Mouse (Mus musculus): ENCODE measurements around the gene Engase.
A peak's percentile ranks its signal among the peaks of the same experiment; 100 is the strongest.

Gene Engase

DNA sequence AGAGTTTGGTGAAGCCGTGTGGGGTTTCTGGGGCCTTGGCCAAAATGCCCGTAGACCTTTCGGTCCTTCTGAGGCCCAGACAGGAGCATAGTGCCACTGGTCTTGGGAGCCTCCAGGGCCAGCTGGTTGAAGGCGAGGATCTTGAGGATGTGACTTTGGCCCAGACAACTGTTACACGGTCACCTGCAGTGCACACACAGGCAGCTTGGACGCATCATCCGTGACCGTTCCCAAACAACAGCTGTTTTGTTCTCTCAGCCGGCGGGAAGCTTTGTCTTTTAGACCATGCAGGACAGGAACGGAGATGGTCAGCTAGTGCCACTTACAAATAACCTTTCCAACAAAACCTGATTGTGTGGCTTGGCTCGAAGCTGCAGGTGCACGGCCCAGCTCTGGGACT, 5.0 kb upstream of the Engase start:
- TF ChIP-seq GATA4 (IDR thresholded peaks at IDR 0.05; ENCODE audit: insufficient replicate concordance, low read length), result no peak

DNA sequence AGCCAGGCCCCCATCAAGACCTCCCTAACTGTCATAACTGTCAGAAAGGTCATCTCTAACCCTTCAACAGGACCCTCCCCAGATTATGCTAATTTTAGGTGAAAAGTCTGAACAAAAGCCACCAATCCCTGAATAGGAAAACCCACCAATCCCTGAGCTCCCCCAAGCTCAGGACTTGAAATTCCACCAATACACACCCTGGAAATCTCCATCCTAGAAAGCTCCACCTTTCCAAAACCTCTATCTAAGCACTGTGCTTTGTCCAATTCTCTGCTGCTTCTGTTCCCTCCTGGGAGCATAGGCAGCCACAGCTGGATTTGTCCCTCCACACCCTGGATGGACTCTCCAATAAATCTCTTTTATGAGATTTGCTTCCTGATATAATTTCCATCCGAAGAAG, 3.5 kb upstream of the Engase start:
- no peak for TF ChIP-seq GATA4 (IDR thresholded peaks at IDR 0.05; ENCODE audit: insufficient replicate concordance, low read length)

DNA sequence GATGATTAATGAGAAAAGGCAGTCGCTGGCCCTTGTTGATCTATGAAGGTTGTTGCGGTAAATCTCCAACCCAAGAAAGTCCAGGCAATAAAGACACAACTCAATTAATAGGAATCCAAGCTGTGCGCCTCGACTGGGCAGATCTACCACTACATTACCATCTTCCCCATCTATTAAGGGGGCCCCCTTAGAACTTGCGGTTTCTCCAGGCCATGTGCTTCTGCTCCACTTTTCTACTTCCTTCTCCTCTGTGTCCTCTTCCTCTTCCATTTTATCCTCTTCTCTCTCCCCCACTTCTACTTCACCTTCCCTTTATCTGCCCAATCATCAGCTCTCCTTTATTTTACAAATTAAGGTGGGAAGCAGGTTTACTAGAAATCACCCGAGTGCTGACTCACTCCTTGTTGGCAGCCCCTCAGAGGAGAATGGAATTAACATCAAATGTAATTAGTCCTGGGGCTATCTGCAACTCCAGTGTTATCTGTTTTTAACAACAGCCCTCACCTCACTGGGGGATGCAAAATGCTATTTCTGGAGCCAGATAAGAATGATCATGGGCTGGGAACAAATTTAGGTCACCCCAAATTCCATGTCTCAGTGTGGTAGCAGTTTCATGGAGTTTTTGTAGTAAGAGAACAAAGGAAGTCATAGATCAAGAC, 2.7 kb upstream of the Engase start:
- no peak for TF ChIP-seq GATA4 (IDR thresholded peaks at IDR 0.05; ENCODE audit: insufficient replicate concordance, low read length)

DNA sequence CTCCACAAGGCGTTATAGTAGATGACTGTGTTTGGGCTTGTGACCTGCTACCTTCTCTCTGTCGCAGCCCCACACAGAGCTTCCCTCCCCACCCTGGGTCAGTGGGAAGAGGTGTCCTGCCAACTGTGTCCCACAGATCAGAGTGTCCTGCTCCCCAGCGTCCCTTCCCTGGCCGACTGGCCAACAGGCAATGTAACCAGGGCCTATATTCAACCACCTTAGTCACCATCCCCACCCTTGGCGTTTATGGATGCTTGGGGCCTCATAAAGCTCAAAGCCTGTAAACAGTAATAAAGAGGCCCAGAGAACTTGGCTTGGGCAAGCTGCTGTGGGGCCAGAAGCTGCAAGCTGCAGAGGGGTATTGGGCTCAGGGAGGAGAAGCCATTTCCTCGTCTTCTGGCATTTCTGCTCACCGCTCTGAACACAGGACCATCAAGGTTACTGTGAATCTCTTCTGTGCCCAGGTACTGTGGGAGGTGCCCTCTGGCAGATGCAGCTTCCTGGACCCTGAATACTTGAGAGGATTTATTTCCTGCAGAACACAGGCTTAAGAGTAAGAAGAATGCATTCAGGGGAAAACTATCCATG, 1.0 kb upstream of the Engase start:
- no peak for TF ChIP-seq GATA4 (IDR thresholded peaks at IDR 0.05; ENCODE audit: insufficient replicate concordance, low read length)

DNA sequence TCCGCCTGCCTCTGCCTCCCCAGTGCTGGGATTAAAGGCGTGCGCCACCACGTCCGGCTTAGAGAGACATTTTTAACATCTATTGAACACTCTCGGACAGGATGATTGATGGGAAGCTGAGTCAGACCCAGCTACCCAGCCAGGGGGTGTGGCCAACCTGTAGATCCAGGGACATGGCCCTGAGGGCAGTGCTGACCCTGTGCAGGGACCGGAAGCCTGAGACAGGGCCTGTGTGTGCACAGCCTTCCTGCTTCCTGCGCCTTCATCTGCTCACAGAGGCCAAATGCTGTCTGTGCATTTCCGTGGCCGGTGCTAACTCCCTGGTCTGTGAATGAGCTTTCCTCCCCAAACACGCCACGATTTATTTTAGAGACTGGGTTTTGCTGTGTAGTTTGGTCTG, 3.1 kb downstream of the Engase start:
- TF ChIP-seq GATA4 (IDR thresholded peaks at IDR 0.05; ENCODE audit: insufficient replicate concordance, low read length), result peak; percentile 38; the same call in 1 of the 2 replicates

DNA sequence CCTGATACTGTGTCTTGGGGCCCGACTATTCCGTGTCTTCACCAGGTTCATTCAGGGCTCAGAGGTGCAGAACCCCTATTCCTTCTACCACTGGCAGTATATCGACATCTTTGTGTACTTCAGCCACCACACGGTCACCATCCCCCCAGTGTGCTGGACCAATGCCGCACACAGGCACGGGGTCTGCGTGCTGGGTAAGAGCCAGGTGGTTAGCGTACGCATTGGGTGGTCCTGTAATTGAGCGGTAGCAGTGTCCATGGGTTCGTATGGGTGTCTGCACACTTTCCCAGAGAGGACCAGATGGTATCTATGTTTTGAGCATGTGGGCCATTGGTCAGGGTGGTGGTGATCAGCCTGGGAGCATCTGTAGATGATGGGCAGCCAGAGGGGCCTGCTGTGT, 4.6 kb downstream of the Engase start:
- TF ChIP-seq GATA4 (IDR thresholded peaks at IDR 0.05; ENCODE audit: insufficient replicate concordance, low read length), result no peak

DNA sequence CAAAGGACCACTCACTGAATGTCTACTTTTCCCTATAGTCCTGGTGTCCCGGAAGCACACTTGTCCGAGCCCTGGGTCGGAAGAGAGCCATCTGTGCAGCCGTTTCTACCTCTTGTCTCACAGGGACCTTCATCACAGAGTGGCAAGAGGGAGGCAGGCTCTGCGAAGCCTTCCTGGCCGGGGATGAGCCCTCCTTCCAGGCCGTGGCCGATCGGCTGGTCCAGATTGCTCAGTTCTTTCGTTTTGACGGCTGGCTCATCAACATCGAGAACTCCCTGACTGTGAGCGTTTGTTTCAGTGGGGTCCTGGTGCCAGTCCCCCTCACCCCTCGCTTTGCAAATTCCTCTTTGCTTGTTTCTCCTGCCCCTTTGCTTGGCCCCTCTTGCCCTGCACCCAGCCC, 5.1 kb downstream of the Engase start:
- no peak for TF ChIP-seq GATA4 (IDR thresholded peaks at IDR 0.05; ENCODE audit: insufficient replicate concordance, low read length)

DNA sequence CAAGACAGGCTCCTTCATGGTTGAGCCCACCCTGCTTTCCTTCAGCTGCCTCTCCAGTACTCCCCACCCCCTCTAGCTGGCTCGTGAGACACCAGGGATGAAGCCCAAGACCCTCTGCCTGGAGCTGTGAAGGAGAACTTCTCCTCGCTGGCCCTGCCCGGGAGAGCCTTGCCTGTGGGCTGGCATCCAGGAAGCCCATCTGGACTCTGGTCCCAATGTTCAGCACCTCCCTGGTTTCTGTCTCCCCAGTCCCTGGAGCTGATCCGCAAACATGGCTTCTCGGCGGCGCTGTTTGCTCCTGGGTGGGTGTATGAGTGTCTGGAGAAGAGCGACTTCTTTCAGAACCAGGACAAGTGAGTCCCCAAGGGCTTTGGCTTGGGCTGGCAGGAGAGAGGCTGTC, 7.5 kb downstream of the Engase start:
- no peak for TF ChIP-seq GATA4 (IDR thresholded peaks at IDR 0.05; ENCODE audit: insufficient replicate concordance, low read length)

DNA sequence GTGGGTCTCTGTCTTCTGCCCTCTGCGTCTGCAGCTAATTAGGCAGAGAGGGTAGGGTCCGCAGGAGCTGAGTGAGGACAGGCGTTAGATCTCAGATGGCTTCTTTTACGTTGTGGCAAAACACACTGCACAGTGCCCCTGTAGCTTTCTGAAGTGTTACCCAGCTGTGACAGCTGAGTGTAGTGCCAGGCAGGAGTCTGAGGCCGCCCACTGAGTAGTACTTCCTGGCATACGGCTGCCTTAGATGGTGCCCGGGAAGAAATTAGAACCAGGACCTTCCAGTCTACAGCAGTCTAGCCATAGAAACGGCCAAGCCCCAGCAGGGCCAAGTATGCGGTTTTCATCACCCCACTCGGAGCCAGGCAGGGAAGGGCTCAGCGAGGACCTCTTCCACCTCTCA, 8.7 kb downstream of the Engase start:
- TF ChIP-seq GATA4 (IDR thresholded peaks at IDR 0.05; ENCODE audit: insufficient replicate concordance, low read length), result no peak

DNA sequence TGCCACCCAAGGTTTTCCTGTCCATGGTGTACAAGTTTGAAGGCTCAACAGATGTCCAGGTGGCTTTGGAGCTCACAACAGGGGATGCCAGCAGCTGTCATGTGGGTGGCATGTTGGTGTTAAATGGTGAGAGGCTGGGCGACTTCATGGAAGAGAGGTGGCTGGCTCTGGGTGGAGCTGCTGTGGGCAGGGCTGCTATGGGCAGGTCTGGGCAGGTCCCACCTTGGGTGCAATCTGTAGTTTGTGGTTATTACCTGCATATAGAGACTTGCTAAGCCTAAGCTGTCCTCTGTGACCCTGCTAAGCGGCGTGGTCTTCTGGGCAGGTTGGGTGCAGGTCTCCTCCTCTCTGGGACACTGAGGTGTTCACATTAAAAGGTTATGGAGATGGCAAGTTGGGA, 9.2 kb downstream of the Engase start:
- TF ChIP-seq GATA4 (IDR thresholded peaks at IDR 0.05; ENCODE audit: insufficient replicate concordance, low read length), result no peak

DNA sequence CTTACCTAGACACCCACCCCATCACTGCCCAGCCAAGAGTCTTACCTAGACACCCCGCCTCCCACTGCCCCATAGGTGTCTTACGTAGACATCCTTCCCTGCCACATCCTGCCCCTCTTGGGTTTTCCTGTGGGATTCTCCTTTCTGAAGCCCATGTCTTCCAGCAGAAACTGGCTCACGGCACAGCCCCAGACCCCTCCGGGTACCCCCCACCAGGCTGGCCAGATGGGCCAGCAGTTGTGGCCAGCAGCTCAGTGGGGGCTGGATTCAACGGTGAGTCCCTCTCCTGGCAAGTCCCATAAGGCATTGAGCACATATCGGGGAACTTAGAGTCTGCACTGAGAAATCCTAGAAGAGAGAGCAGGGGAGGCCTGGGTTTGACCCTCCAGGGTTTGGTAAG, 9.7 kb downstream of the Engase start:
- no peak for TF ChIP-seq GATA4 (IDR thresholded peaks at IDR 0.05; ENCODE audit: insufficient replicate concordance, low read length)

DNA sequence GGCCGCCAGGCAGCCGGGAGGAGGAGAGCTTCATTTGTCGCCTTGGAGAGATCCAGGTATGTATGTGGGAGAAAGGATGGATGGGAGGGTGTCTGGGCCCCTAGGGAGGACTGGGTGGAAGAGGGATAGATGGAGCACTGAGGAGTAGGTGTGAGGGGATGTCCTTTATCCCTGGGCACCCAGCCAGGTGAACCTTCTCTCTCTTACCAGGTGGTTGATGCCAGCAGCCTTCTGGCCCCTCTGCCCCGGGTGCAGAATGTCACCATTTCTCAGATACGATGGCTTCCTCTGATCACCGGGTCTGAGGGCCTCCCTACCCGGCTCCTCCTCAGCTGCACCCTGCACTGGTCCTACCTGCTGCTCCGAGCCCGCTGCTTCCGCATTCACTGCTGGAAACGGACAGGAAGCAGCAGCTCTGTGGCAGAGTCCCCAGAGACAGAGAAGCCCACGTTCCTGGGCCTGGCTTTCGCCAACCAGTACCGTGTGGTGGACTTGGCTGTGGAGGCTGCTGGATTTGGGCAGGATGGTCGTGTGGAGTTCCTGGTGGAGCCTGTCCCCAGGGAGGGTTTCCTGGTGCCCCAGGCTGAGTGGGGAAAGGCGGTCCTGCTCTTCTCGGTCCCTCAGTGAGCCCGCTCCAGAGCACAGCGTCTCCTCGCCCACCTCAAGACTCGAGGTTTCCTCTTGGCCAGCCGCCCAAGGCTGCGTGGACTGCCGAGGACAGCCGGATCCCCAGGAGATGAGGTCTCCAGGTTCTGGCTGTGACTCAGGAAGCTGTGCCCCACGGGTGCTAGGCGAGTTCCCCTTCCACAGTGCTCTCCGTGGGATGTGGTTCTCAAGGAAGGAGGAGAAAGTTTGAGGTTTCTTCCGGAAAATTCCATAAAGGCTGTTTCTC, 10.5 kb downstream of the Engase start:
- TF ChIP-seq GATA4 (IDR thresholded peaks at IDR 0.05; ENCODE audit: insufficient replicate concordance, low read length), result no peak

DNA sequence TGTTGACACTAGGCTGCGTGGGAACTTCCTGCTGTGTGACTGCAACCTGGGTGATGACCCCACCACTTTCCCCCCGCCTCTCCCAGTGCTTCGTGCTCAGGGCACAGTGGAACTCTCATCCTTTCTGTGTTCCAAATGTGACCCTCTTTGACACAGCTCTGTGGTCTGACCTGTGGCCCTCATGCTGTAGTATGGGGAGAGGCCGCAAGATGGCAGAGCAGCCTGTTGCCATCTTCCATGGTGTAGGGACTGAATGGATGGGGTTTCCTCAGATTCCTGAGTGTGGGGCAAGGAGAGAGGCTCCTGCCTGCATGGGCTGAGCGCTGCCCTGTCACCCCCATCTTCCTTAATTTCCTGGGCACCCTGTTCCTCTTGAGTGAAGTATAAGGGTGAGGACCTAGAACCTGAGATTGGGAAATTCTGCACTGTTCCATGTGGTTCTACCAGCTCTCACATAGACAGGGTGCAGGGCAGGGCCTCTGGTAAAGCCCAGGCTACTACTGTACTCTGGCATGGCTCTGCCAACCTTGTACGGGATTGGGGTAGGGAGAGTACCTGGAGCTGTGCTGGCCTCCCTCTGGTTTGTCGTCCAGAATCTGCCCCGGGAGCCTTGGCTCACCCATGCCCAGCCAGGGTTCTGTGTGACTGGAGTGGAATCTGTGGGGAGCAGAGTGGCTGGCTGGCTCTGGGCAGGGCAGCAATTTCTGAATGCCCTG, 11.7 kb downstream of the Engase start:
- no peak for TF ChIP-seq GATA4 (IDR thresholded peaks at IDR 0.05; ENCODE audit: insufficient replicate concordance, low read length)

DNA sequence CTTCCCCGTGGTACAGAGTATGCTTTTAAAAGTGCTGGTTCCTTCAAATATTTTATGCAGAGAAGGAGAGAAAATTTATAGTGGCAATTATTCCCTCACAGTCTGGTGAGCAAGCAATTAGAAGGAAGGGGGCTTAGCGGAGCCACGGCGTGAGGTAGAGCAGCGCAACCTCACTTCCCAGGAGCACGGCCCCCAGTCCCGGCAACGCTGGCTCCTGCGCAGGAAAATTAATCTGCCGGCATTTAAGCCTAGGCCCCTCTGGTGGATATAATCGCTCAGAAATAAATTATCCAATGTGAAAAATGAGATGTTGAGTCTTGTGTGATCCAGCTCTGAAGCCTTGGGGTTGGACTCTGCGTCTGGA, 12.3 kb downstream of the Engase start:
- TF ChIP-seq GATA4 (IDR thresholded peaks at IDR 0.05; ENCODE audit: insufficient replicate concordance, low read length), result no peak

DNA sequence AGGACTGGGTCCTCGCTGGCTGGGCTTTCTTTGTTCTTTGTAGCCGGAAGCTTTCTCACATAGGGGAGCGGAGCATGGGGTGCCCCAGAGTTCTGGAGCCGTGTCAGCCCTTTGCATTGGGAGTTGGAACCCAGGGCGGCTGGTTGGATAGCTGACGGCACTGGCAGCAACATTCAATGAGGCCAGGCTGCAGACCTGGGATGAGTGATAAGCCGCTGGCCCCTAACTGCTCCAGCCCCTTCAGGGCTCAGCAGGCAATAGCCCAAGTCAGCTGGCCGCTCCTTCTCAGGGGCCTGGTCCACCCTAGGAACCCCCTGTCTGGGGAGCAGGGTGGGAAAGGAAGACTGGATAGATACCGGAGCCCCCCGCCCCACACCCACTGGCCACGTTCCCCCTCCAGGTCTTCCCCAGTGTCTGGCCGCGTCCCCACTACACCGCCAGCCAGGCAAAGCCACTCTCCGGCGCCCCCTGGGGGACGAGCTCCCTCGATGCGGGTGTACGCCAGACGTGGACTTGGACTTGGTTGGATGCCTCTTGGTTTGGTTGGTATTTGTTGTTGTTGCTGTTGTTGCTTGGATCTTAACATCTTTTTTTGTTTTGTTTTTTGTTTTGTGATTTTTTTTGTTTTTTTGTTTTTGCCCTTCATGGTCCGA, 14.1 kb downstream of the Engase start:
- TF ChIP-seq GATA4 (IDR thresholded peaks at IDR 0.05; ENCODE audit: insufficient replicate concordance, low read length), result no peak

Measured in liver, adult (tissue).